Mouse (Mus musculus) cerebellum, postnatal 36 days (tissue): ENCODE data around the gene 4933406M09Rik.

Experiments
- DNase-seq, 2 experiments: peaks; one replicate each; pipeline ENCODE4 v3.0.0; 2021 to 2022; ENCODE audit warnings: mixed read lengths in 2 of 2

The 4933406M09Rik gene

GRCm38 (mm10) chr1:134381795-134382625 is 3.7 kb upstream of the 4933406M09Rik start:
- no peak for DNase-seq

- DNase-seq, result no peak
These were observed 1.2 kb upstream of the 4933406M09Rik start for GRCm38 (mm10) chr1:134384581-134384980.

DNA sequence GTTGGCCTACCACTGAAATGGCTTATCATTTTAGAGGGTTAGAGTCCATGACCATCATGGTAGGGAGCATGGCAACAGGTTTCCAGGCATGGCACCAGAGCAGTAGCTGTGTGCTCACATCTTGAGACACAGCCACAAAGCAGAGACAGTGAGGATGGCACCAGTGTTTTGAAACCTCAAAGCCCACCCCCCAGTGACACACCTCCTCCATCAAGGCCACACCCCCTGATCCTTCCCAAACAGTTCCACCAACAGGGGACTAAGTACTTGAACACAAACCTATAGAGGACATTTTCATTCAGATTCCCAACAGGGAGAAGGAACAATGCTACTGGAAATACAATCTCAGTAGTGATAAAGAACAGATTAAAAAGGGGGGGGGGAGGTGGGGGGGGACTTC is 564 bp upstream of the 4933406M09Rik start:
- DNase-seq, result no peak

DNA sequence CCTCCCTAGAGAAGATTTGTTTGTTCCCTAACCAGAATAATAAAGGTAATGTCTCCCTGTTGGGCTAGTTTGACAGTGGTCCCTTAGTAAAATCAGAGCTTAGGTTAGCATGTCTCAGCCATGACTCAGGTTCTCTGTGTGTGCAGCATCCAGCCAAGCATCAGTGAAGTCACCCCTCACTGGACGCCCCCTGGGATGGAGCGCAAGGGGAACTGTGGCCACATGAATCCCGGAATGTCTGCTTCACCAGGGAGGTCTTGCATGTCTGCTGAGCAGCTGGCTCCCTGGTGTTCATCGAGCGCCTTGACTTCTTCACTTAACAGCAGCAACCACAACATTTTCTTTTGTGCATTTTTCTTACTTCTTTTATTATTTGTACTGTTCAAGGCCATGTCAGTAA is 8.1 kb downstream of the 4933406M09Rik start:
- DNase-seq, result no peak

DNA sequence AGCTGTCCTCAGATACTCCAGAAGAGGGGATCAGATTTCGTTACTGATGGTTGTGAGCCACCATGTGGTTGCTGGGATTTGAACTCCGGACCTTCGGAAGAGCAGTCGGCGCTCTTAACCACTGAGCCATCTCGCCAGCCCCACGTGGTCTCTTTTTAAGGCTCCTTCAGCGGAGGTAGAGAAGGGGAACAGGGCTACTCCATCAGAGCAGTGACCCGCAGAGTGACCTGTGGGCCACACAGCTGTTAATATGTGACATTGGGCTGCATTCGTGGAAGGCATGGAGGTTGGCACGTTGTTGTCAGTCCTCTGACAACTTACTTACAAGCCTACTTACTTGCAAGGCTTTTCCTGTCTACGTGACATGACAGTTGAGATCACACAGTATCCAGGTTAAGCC is 12.5 kb downstream of the 4933406M09Rik start:
- DNase-seq, result no peak

DNA sequence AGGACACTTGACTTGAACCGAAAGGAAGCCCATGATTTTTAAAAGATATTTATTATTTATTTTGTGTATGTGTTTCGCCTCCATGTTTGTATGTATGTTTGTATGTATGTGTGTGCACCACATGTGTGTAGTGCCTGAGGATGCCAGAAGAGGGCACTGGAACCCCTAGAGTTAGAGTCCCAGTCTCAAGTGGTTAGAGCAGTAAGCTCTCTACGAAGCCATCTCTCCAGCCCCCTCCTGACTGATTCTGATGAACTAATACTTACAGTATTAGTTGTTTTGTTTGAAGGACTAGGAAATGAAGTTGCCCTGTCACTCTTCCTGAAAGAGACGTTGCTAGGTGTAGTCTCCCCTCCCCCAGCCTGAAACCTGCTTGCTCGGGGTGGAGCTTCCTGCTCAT is 14.0 kb downstream of the 4933406M09Rik start:
- DNase-seq, result no peak

- peak; percentile 59 to 68 for DNase-seq
These were observed 20.0 kb downstream of the 4933406M09Rik start, which contains the start of gene Cyb5r1 for GRCm38 (mm10) chr1:134405509-134406413. TSS of gene Cyb5r1 (plus strand) at chr1:134405559.

GRCm38 (mm10) chr1:134406414-134406771 is 20.7 kb downstream of the 4933406M09Rik start:
- DNase-seq, result no peak

DNA sequence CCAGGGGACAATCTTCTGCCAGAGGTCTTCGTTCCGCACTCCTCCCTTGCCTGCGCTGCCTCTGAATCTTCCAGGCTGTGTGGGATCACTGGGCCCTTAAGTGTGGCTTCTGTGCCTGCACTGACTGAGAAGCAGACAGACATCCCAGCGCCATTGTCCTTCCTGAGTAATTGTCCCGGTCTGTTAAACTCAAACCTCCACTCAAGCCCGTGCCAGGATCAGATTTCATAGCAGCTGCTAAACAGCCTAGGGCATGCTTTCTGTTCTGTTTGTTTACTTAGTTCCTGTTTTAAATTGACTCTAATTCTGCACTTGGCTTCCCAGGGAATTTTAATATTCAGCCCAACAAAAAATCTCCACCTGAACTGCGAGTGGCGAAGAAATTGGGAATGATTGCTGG is 22.3 kb downstream of the 4933406M09Rik start:
- no peak for DNase-seq

DNA sequence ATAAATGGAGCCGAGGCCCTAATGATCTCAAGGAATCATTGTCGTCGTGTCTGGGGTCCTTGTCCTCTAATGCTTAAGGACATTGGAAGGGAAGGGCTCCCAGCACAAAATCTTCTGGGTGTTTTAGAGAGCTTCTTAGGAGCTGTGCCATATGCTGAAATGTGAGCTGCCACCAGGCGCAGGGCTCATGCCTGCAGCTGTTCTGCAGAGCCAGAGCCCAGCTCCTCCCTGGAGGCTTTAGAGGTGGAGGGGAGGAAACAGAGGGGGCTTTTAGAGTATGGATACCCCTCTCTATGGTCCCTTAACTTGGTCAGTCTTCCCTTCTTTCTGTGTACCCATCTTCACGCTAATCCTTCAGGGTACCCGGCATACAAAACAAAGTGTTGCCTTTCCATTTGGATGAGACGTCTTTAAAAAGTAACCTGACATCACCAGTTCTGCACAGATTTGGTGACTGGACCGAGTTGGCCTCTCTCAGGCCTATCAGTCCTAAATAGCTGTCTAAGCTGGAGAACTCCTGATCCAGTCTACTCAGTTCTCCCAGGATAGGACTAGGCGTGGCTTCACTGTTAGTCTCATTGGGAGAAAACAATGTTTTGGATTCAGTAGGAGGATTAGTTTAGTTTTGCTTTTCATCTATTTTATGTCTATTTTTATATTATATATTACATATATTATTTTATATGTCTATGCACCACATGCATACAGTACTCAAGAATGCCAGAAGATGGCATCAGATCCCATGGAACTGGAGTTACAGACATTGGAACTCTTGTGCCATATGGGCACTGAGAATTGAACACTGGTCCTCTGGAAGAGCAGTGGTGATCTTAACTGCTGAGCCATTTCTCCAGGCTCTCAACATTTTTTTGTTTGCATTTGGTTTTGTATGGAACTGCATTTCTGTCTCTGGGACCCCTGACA is 26.2 kb downstream of the 4933406M09Rik start:
- DNase-seq, result no peak

DNA sequence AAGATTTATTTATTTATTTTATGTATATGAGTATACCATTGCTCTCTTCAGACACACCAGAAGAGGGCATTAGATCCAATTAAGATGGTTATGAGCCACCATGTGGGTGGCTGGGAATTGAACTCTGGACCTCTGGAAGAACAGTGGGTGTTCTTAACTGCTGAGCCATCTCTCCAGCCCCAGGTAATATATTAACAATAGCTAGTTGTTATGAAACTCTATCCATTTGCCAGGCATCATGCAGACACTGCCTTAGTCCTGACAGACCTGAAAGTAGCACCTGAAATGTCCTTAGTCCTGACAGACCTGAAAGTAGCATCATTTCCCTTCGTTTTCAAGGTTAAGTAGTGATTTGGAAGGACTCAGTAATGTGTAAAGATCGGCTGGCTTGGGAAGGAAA is 28.3 kb downstream of the 4933406M09Rik start:
- DNase-seq, result no peak

DNA sequence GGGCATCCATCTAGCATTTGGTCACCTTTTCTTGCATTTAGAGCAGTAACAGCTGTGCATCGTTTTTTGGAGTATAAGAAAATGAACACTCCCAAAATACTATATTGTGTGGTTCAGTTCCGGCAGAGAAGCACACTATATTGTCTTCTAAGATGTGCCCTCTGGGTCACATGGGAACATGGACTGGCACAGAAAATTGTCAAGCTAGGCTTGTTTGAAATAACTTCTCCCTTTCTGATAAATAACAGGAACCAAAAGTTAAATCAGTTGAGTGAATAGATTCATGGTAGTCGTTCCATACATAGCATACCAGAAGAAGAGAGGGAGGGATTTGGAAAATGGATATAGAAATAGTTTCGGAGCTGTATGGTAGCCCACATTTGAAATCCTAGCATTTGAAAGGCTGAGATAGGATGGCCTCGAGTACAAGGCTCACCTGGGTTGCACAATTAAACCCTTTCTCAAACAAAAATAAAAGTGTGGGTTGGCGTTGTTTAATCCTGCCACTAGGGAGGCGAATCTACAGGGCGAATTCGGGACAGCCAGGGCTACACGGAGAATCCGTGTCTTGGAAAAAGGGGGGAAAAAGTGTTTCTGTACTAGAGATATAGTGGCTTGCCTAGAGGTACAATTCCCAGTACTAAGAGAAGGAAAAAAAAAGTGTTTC is 28.9 kb downstream of the 4933406M09Rik start:
- DNase-seq, result no peak

DNA sequence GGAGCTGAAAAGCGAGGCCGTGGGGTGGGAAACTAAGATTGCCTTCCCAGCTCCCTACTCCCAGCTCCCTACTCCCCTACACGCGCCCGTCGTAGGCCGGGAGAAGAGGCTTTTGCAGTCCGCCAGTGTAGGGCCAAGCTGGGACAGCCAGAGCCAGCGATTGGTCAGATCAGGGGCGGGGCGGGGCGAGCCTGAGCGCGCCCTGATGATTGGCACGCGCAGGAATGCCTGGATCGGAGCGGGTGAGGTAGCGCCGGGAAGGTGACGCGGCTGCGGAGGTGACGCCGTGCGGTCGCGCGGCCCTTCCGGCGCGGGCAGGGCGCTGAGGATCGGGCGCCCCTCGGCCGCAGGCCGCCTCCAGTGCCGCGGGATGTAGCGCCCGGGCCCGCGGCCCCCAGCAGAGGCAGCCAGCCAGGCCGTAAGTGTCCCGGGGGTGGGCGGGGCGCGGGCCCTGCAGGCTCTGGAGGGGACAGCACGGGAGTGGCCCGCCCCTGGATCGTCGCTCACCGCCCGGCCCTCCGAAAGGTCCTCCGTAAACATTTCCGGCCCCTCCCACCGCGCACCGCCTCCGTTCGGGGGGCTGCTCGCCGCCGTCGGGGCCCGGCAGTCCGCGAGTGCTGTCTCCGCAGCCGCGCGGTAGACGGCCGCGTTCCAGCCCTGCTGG is 29.6 kb downstream of the 4933406M09Rik start, which contains the start of gene Adipor1:
Gene Adipor1 (plus strand): TSS at position 211 of the 664 bp plus-strand sequence.
- peak; percentile 96 to 98 for DNase-seq

DNA sequence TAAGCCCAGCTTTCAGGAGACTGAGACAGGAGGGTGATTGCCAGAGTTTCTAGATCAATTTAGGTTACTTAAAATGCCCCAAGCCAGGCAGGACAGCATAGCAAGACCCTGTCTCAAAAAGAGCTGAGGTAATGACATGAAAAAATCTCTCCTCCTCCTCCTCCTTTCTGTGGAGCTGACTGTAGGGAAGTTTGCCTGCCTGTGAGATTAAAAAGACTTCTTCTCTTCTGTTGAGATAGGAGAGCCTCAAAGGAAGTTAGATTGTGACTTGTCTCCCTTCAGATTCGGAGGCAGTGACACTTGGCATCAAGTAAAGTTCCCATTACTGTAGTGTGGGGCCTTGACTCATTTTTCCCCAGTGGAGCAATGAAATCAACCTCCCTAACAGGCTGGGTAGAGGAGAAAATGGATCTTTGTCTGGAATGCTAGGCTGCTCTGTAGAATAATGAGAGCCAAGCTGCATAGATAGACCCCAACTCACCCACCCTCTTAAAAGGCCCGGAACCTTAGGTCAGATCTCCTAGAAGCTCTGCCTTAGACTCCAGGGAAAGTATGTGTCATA is 32.8 kb downstream of the 4933406M09Rik start:
- no peak for DNase-seq

GRCm38 (mm10) chr1:134419176-134419575 is 33.4 kb downstream of the 4933406M09Rik start:
- DNase-seq, result no peak

DNA sequence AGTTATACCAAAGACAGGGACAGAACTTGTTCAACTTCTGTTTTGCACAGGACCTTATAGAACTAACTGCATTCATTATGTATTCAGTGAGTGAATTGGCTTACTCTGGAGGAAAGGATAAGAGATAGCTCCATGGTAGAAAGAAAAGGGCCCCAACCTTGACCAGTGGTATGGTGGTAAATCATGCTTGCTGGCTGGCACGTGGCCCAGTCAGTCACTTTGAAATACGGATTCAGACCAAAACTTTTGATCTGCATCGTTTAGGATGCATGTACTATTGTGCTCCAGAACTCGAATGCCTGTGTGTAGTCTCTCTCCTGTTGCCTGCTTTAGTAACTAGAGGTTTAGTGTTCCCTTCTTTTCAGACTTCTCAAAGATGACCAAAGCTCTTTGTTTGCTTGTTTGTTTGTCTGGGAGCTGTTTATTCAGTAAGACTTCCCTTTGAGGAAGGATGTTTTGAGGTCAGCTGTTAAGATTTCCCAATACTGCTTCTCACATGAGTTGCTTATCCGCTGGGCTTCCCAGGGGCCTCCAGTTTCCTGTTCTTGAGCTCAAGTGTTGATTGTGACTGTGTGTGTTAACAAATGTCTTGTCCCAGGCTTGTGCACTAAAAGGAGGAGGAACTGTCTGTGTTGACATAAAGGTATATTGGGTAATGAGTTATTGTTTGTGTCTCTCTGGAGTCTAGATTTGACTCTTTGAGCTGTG is 34.2 kb downstream of the 4933406M09Rik start:
- no peak for DNase-seq

DNA sequence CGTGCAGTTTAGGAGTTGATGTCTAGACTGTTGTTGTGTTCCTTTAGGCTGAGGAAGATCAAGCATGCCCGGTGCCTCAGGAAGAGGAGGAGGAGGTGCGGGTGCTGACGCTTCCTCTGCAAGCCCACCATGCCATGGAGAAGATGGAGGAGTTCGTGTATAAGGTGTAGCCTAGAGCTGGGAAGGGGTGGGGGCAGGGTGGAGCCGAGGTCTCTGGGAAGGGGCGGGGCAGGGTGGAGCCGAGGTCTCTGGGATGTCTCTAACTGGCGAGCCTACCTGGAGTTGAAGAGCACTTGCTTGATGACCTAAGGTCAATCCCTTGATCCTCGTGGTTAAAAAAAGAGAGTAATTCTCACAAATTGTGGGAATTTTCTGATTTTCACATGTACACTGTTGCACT is 38.2 kb downstream of the 4933406M09Rik start:
- DNase-seq, result no peak

- no peak for DNase-seq
These were observed 40.5 kb downstream of the 4933406M09Rik start for GRCm38 (mm10) chr1:134426289-134426688.

GRCm38 (mm10) chr1:134433002-134433401 is 47.3 kb downstream of the 4933406M09Rik start:
- no peak for DNase-seq

DNA sequence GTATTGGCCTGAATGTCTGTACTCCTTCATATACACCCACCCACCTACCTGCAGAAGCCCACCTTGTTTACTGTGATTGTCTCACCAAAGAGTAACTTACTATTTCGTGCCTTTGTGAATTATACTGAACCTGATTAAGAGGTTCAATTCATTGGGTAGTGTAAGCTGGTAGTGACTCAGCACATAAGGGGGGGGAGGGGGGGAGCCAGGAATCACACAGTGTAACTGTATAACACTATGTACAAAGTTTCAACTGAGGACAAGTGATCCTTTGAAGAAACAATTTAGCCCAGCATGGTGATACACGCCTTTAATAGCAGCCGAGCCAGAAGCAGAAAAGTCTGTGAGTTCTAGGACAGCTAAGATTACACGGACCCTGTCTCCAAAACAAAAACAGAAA is 47.7 kb downstream of the 4933406M09Rik start:
- no peak for DNase-seq
